Mouse (Mus musculus): ENCODE measurements at regions not wholly inside any gene's neighbourhood (a gene's known extent, or its start where the extent isn't known, plus 50 kb on each side); places are given as distances from the start of the nearest gene placed in this dataset.

GRCm38 (mm10) chr13:32410065-32410464, 71.5 kb upstream of the Gmds start:
- Histone ChIP-seq H3K4me3 (ENCODE audit: low read depth, low read length) (no peak overlapping the region), H3K36me3 (ENCODE audit: control insufficient read depth, insufficient read depth) (no peaks in the 10 kb centered on the region), H3K4me1 (replicated peaks; ENCODE audit: control insufficient read depth, insufficient read depth, low read length) (no peaks in the 10 kb centered on the region), H3K27me3 (replicated peaks; ENCODE audit: control insufficient read depth, insufficient read depth, low read length) (no peaks in the 10 kb centered on the region), H3K9ac (ENCODE audit: low read depth, low read length) (no peak overlapping the region), H3K9me3 (ENCODE audit: control insufficient read depth) (no peaks in the 10 kb centered on the region), H3K4me2 (replicated peaks; ENCODE audit: low read depth) (no peak overlapping the region), H3K27ac (ENCODE audit: low read depth, low read length) (no peak overlapping the region)
- no peak for TF ChIP-seq CTCF (IDR thresholded peaks at IDR 0.05; ENCODE audit: low read depth)
- ATAC-seq: no peak
- 59% methylated on average over 6 of the region's 6 CpGs for WGBS

- H3K27ac ChIP-seq (ENCODE audit: low read depth, low read length): no peak overlapping the region
- no peak overlapping the region for H3K4me2 ChIP-seq (replicated peaks; ENCODE audit: low read depth)
- no peaks in the 10 kb centered on the region for H3K27me3 ChIP-seq (replicated peaks; ENCODE audit: control insufficient read depth, insufficient read depth, low read length)
- H3K4me3 ChIP-seq (ENCODE audit: low read depth, low read length): no peak overlapping the region
- H3K9me3 ChIP-seq (ENCODE audit: control insufficient read depth): no peaks in the 10 kb centered on the region
- H3K4me1 ChIP-seq (replicated peaks; ENCODE audit: control insufficient read depth, insufficient read depth, low read length): no peaks in the 10 kb centered on the region
- no peak for TF ChIP-seq CTCF (IDR thresholded peaks at IDR 0.05; ENCODE audit: low read depth)
- no peaks in the 10 kb centered on the region for H3K36me3 ChIP-seq (ENCODE audit: control insufficient read depth, insufficient read depth)
- H3K9ac ChIP-seq (ENCODE audit: low read depth, low read length): no peak overlapping the region
- no peak for ATAC-seq
- 55% methylated on average over 1 of the region's 1 CpGs for WGBS
These were observed 60.1 kb upstream of the Gmds start for GRCm38 (mm10) chr13:32398616-32399015.

Data from intestine, postnatal 0 days (tissue).